Mouse (Mus musculus): Measurements from ENCODE around the gene Wapl. TPM values are rescaled to one million over a fixed set of nuclear protein-coding genes. Genes with fewer than 3 reads are reported as not detected.

Gene Wapl
- polyA plus RNA-seq, 1 experiment: 10.1 TPM

- Histone ChIP-seq H3K27me3 (replicated peaks; ENCODE audit: control insufficient read depth, insufficient read depth, low read length) (no peaks in the 10 kb centered on the region), H3K36me3 (ENCODE audit: control insufficient read depth, insufficient read depth, low read length) (no peaks in the 10 kb centered on the region), H3K4me3 (ENCODE audit: insufficient read depth, low read depth, low read length) (no peak overlapping the region), H3K4me1 (ENCODE audit: control insufficient read depth, insufficient read depth, low read length) (0 out of 2 replicates have a peak, but pooled peaks cover 2% of the 10 kb centered on the region), H3K27ac (ENCODE audit: insufficient read depth, low read depth, low read length) (no peak overlapping the region)
- no peak for DNase-seq
- TF ChIP-seq CTCF (conservative IDR thresholded peaks at IDR 0.05; ENCODE audit: insufficient read depth, insufficient read length, low read depth, low read length): no peak
- no peak for TF ChIP-seq POLR2A (IDR thresholded peaks at IDR 0.05; ENCODE audit: low read depth, low read length)
- WGBS: 95% methylated on average over 1 of the region's 1 CpGs
Observed at GRCm38 (mm10) chr14:34663381-34663780, 10.3 kb upstream of the Wapl start.

- 61% methylated on average over 3 of the region's 3 CpGs for WGBS
- H3K4me3 ChIP-seq (ENCODE audit: insufficient read depth, low read depth, low read length): no peak overlapping the region
- TF ChIP-seq CTCF (conservative IDR thresholded peaks at IDR 0.05; ENCODE audit: insufficient read depth, insufficient read length, low read depth, low read length) (no peak), POLR2A (IDR thresholded peaks at IDR 0.05; ENCODE audit: low read depth, low read length) (no peak)
- H3K36me3 ChIP-seq (ENCODE audit: control insufficient read depth, insufficient read depth, low read length): no peaks in the 10 kb centered on the region
- H3K27ac ChIP-seq (ENCODE audit: insufficient read depth, low read depth, low read length): no peak overlapping the region
- DNase-seq: no peak
- no peaks in the 10 kb centered on the region for H3K27me3 ChIP-seq (replicated peaks; ENCODE audit: control insufficient read depth, insufficient read depth, low read length)
- H3K4me1 ChIP-seq (ENCODE audit: control insufficient read depth, insufficient read depth, low read length): no peaks in the 10 kb centered on the region
Observed at GRCm38 (mm10) chr14:34669082-34669481, 4.6 kb upstream of the Wapl start.

GRCm38 (mm10) chr14:34670256-34670655 is 3.5 kb upstream of the Wapl start:
- TF ChIP-seq POLR2A (IDR thresholded peaks at IDR 0.05; ENCODE audit: low read depth, low read length): no peak
- TF ChIP-seq CTCF (conservative IDR thresholded peaks at IDR 0.05; ENCODE audit: insufficient read depth, insufficient read length, low read depth, low read length): no peak
- no peaks in the 10 kb centered on the region for H3K27me3 ChIP-seq (replicated peaks; ENCODE audit: control insufficient read depth, insufficient read depth, low read length)
- no peaks in the 10 kb centered on the region for H3K36me3 ChIP-seq (ENCODE audit: control insufficient read depth, insufficient read depth, low read length)
- DNase-seq: no peak
- 59% methylated on average over 2 of the region's 2 CpGs for WGBS
- no peaks in the 10 kb centered on the region for H3K4me1 ChIP-seq (ENCODE audit: control insufficient read depth, insufficient read depth, low read length)
- H3K27ac ChIP-seq (ENCODE audit: insufficient read depth, low read depth, low read length): no peak overlapping the region
- H3K4me3 ChIP-seq (ENCODE audit: insufficient read depth, low read depth, low read length): no peak overlapping the region

GRCm38 (mm10) chr14:34674229-34674791 is 582 bp downstream of the Wapl start:
- WGBS: 1% methylated on average over 52 of the region's 52 CpGs
- DNase-seq: peak; percentile 64

GRCm38 (mm10) chr14:34674932-34675331 is 1.2 kb downstream of the Wapl start:
- Histone ChIP-seq H3K4me3 (ENCODE audit: insufficient read depth, low read depth, low read length) (peak overlapping the region; percentile 82), H3K36me3 (ENCODE audit: control insufficient read depth, insufficient read depth, low read length) (no peaks in the 10 kb centered on the region), H3K27me3 (replicated peaks; ENCODE audit: control insufficient read depth, insufficient read depth, low read length) (no peaks in the 10 kb centered on the region), H3K27ac (ENCODE audit: insufficient read depth, low read depth, low read length) (peak overlapping the region; percentile 76; the same call in 1 of the 2 replicates), H3K4me1 (ENCODE audit: control insufficient read depth, insufficient read depth, low read length) (0 out of 2 replicates have a peak, but pooled peaks cover 3% of the 10 kb centered on the region)
- DNase-seq: no peak
- WGBS: 17% methylated on average over 9 of the region's 9 CpGs
- TF ChIP-seq POLR2A (IDR thresholded peaks at IDR 0.05; ENCODE audit: low read depth, low read length): no peak
- TF ChIP-seq CTCF (conservative IDR thresholded peaks at IDR 0.05; ENCODE audit: insufficient read depth, insufficient read length, low read depth, low read length): no peak

More at GRCm38 (mm10) chr14:34674229-34674791, 582 bp downstream of the Wapl start:
- Histone ChIP-seq H3K36me3 (ENCODE audit: control insufficient read depth, insufficient read depth, low read length) (no peaks in the 10 kb centered on the region), H3K27me3 (replicated peaks; ENCODE audit: control insufficient read depth, insufficient read depth, low read length) (no peaks in the 10 kb centered on the region), H3K27ac (ENCODE audit: insufficient read depth, low read depth, low read length) (peak overlapping the region; percentile 76), H3K4me3 (ENCODE audit: insufficient read depth, low read depth, low read length) (peak overlapping the region; percentile 82), H3K4me1 (ENCODE audit: control insufficient read depth, insufficient read depth, low read length) (0 out of 2 replicates have a peak, but pooled peaks cover 3% of the 10 kb centered on the region)
- TF ChIP-seq CTCF (conservative IDR thresholded peaks at IDR 0.05; ENCODE audit: insufficient read depth, insufficient read length, low read depth, low read length) (no peak), POLR2A (IDR thresholded peaks at IDR 0.05; ENCODE audit: low read depth, low read length) (no peak)

GRCm38 (mm10) chr14:34675347-34675865 is 1.7 kb downstream of the Wapl start:
- no peak overlapping the region for H3K4me3 ChIP-seq (ENCODE audit: insufficient read depth, low read depth, low read length)
- DNase-seq: no peak

GRCm38 (mm10) chr14:34680815-34681214 is 7.1 kb downstream of the Wapl start:
- Histone ChIP-seq H3K4me1 (ENCODE audit: control insufficient read depth, insufficient read depth, low read length) (0 out of 2 replicates have a peak, but pooled peaks cover 3% of the 10 kb centered on the region), H3K27ac (ENCODE audit: insufficient read depth, low read depth, low read length) (no peak overlapping the region), H3K27me3 (replicated peaks; ENCODE audit: control insufficient read depth, insufficient read depth, low read length) (no peaks in the 10 kb centered on the region), H3K4me3 (ENCODE audit: insufficient read depth, low read depth, low read length) (no peak overlapping the region), H3K36me3 (ENCODE audit: control insufficient read depth, insufficient read depth, low read length) (peaks cover 1% of the 10 kb centered on the region; the same call in 1 of the 2 replicates)
- TF ChIP-seq CTCF (conservative IDR thresholded peaks at IDR 0.05; ENCODE audit: insufficient read depth, insufficient read length, low read depth, low read length): no peak
- TF ChIP-seq POLR2A (IDR thresholded peaks at IDR 0.05; ENCODE audit: low read depth, low read length): no peak
- no peak for DNase-seq
- WGBS: 72% methylated on average over 2 of the region's 2 CpGs

More at GRCm38 (mm10) chr14:34675347-34675865, 1.7 kb downstream of the Wapl start:
- Histone ChIP-seq H3K27ac (ENCODE audit: insufficient read depth, low read depth, low read length) (no peak overlapping the region), H3K4me1 (ENCODE audit: control insufficient read depth, insufficient read depth, low read length) (0 out of 2 replicates have a peak, but pooled peaks cover 3% of the 10 kb centered on the region), H3K27me3 (replicated peaks; ENCODE audit: control insufficient read depth, insufficient read depth, low read length) (no peaks in the 10 kb centered on the region), H3K36me3 (ENCODE audit: control insufficient read depth, insufficient read depth, low read length) (no peaks in the 10 kb centered on the region)
- TF ChIP-seq CTCF (conservative IDR thresholded peaks at IDR 0.05; ENCODE audit: insufficient read depth, insufficient read length, low read depth, low read length): no peak
- TF ChIP-seq POLR2A (IDR thresholded peaks at IDR 0.05; ENCODE audit: low read depth, low read length): no peak
- WGBS: 43% methylated on average over 5 of the region's 5 CpGs

All from kidney, adult 2 months (tissue).